Mouse (Mus musculus) bone marrow, adult 2 months (tissue): ENCODE measurements around the gene Samd9l. TPM values are rescaled to one million over a fixed set of nuclear protein-coding genes. Genes with fewer than 3 reads are reported as not detected.
"Not testable (repeated sequence)": the region's sequence is repeated elsewhere in the genome, so short reads cannot be mapped to it uniquely, and the experiment has no call there.

Experiments
- H3K27ac ChIP-seq: fragments of 200-500 bp; 2 replicates; pipeline ENCODE4 v1.5.1; 2012; ENCODE audit warnings: low read depth, mild to moderate bottlenecking, control low read depth, inconsistent platforms, low read length; ENCODE audit not compliant: control insufficient read depth, poor library complexity, insufficient read depth
- H3K4me1 ChIP-seq: fragments of 200-500 bp; 2 replicates; pipeline ENCODE4 v1.6.1; 2011; ENCODE audit warnings: low read length; ENCODE audit not compliant: control insufficient read depth, insufficient read depth
- H3K4me3 ChIP-seq: fragments of 200-500 bp; replicated peaks from 2 replicates; pipeline ENCODE3; 2011; ENCODE audit warnings: mild to moderate bottlenecking, low read depth, low read length, control low read depth; ENCODE audit not compliant: control insufficient read depth
- CTCF ChIP-seq: fragments of 200-500 bp; IDR thresholded peaks from 2 replicates; pipeline ENCODE4 v1.5.1; 2011; ENCODE audit warnings: low read length, control low read depth; ENCODE audit not compliant: control insufficient read depth, insufficient read depth
- POLR2A ChIP-seq: fragments of 200-500 bp; IDR thresholded peaks from 2 replicates; pipeline ENCODE4 v1.6.1; 2011; ENCODE audit warnings: low read depth, mild to moderate bottlenecking, control low read depth, low read length, borderline replicate concordance; ENCODE audit not compliant: control insufficient read depth
- WGBS: fragments of 180-500 bp; shearing (Covaris S2); methylation state at CpG from one replicate; pipeline ENCODE4 v1.1.7; 2018; 5-methylcytosine and 5-hydroxymethylcytosine counted together
- polyA plus RNA-seq: library from polyadenylated mRNA; stranded (reverse); fragments of >200 nt; gene quantifications from 2 replicates; pipeline ENCODE4 v1.2.4, GENCODE M21; 2011; ENCODE audit warnings: low replicate concordance; ENCODE audit not compliant: missing spikeins, insufficient read depth, insufficient read length

Samd9l gene
- polyA plus RNA-seq, 1 experiment = 30.2 TPM

- Histone ChIP-seq H3K4me1 (no peaks in the 10 kb centered on the region), H3K4me3 (no peak overlapping the region), H3K27ac (no peak overlapping the region)
- TF ChIP-seq POLR2A (no peak), CTCF (no peak)
- 67% methylated on average over 1 of the region's 1 CpGs for WGBS
Observed at GRCm38 (mm10) chr6:3389995-3390394, 9.4 kb downstream of the Samd9l start.

DNA sequence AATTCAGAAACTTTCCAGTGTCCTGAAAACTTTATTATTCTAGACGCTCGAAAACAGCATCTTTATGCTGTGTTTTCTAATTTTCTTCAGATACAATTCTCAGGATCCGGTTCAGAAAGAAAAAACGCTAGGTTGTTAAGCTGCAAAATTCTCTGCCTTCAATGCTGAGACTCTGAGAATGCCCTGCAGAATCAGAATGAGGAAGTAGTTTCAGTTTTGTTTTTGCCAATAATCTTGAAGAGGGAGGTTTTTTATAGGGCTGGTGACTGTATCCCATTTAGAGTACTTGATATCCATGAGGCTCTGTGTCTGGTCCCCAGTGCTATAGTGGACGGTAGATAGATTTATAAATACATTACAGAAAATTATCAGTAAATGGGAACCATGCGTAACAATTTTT lies 12.8 kb downstream of the Samd9l start:
- Histone ChIP-seq H3K27ac (no peak overlapping the region), H3K4me3 (no peak overlapping the region), H3K4me1 (no peaks in the 10 kb centered on the region)
- WGBS = 23% methylated on average over 6 of the region's 6 CpGs
- no peak for TF ChIP-seq POLR2A
- no peak for TF ChIP-seq CTCF

DNA sequence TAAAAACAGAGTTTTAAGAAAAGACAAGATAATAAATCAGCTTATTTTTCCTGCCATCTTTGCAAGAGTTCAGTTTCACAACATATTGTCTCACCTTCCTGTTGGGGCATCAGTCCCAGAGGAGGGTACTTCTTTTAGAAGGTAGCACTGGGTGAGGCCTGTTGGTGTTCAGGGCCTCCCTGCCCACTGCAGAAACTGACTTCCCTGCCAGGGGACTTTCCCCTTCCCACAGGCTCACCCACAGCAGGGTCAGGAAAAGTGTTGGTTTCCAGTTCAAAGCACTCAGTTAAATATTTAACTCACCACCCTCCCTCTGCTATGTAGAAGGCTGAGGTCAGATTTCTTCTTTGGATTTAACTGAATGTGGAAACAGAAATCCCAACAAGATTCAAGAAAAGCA lies 14.6 kb downstream of the Samd9l start:
- not testable (repeated sequence) for H3K4me3 ChIP-seq, H3K4me1 ChIP-seq, H3K27ac ChIP-seq

DNA sequence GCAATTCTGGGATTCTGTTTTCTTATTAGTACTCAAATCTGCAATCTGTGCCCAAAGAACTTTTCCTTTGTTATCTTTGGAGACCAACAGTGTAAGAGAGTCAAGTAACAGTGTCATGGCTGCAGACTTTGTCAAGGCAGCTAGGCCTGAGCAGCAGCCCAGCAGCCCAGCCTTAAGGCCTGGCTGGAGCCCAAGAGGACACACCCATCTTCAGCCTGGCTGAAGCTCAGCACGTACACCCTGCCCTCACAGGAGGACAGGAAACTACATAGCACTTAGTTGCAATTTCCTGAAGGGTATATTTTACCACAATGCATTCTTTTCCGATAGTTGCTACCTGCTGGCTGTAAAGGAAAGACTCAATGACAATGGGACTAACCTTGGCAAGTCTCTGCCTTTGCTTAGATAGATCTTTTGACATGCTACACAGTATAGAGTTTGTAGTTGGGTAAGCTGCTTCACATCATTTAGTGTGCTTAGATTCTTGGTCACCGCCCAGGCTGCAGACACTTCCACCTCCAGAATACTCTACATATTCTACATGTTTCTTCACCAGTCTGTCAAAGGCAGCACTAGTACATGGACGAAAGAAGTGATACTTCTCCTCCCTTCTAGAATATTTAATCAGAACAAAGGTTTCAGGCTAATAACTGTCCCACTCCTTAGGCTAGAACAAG lies 15.1 kb downstream of the Samd9l start:
- whole genome bisulfite sequencing = 0% methylated on average over 1 of the region's 4 CpGs
- not testable (repeated sequence) for H3K27ac ChIP-seq, H3K4me1 ChIP-seq

DNA sequence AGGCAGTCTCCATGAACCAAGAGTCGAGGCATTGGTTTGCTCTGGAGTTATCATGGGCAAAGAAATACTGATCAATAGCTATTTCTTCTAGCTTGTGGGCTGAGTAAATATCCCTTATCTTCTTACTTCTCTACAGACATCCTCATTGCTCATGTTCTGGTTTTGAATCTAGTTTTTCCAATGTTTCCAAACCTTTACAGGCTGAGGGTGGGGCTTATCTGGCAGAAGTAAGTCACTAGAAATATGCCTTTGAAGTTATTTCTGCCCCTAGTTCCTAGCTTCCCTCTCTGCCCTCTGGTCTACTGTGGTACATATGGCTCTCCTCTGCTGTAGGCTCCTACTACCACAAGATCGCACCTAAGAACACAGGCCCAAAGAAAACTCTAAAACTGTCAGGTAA lies 20.2 kb downstream of the Samd9l start:
- Histone ChIP-seq H3K4me3 (no peak overlapping the region), H3K4me1 (no peaks in the 10 kb centered on the region), H3K27ac (no peak overlapping the region)
- 93% methylated on average over 2 of the region's 2 CpGs for WGBS
- TF ChIP-seq CTCF = no peak
- TF ChIP-seq POLR2A = no peak

More for the DNA sequence above, 15.1 kb downstream of the Samd9l start:
- not testable (repeated sequence) for H3K4me3 ChIP-seq

DNA sequence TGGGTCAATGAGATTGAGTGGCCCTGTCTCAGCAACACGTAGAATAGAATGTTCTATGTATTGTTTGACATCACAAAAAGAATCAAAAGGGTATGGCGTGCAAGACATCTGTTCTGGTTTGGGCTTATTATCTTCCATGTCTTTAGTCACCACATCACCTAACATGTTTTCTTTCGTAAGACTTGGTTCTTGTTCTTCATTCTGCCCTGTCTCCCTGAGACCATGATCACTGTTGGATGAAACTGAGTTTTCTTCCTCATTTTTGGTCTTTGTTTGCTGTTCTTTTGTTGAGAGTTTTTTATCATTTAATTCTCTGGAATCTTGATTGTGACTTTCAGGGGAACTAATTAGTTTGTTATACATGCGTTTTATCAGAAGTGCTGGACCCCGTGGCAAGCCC lies 22.7 kb downstream of the Samd9l start:
- no peak overlapping the region for H3K27ac ChIP-seq
- TF ChIP-seq CTCF = no peak
- TF ChIP-seq POLR2A = no peak
- WGBS = 83% methylated on average over 5 of the region's 5 CpGs

GRCm38 (mm10) chr6:3369527-3369926 lies 29.8 kb downstream of the Samd9l start:
- H3K4me1 ChIP-seq = no peaks in the 10 kb centered on the region
- no peak overlapping the region for H3K27ac ChIP-seq
- H3K4me3 ChIP-seq = no peak overlapping the region
- TF ChIP-seq CTCF (no peak), POLR2A (no peak)
- WGBS = 83% methylated on average over 8 of the region's 8 CpGs

More for the DNA sequence above, 22.7 kb downstream of the Samd9l start:
- Histone ChIP-seq H3K4me3 (no peak overlapping the region), H3K4me1 (no peaks in the 10 kb centered on the region)

DNA sequence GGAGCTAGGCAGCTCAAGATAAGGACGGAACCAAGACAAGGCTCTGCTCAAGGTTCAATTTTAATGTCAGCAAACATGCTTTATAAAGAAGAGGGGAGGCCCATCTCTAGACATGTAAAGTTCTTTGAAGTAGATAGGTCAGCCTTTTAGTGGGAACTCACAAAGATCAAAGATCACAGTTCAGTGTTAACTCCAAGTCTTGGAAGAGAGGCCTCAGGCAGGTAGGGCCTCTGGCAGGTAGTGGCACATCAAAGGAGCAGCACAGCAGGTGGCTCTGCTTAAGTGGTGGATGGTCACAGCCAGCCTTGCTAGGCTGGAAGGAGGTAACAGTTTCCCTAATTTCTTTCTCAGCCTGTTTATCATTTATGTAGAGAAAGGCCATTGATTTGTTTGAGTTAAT lies 33.8 kb downstream of the Samd9l start:
- not testable (repeated sequence) for H3K27ac ChIP-seq, H3K4me1 ChIP-seq, H3K4me3 ChIP-seq
- WGBS = 81% methylated on average over 1 of the region's 1 CpGs

DNA sequence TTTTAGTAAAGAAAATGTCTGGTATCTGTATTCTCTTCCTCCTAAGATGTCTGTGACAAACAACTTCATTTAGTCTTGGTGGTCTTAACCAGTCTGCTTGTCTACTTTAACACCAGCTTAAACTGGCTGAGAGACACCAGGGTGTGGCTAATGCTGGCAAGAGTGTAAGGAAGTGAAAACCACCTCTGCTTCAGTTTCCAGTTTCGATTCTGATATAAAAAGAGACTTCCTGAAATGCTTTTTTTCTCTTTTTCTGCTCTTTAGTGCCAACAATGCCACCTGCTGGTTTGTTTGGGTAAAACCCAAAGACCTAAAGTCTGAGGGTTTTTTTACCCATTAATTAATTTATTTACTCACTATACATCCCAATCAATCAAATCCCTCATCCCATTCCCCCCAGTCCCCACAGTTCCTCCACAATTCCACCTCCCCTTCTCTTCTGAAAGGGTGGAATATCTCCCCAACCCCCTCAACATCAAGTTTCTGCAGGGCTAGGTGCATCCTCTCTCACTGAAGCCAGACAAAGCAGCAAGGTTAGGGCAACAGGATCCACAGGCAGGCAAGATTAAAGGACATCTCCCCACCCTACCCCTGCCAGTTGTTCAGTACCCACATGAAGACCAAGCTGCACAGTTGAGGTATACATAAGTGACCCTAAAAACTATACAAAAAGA lies 53.3 kb downstream of the Samd9l start:
- not testable (repeated sequence) for H3K4me1 ChIP-seq, H3K27ac ChIP-seq, H3K4me3 ChIP-seq
- 0% methylated on average over 1 of the region's 1 CpGs for WGBS

DNA sequence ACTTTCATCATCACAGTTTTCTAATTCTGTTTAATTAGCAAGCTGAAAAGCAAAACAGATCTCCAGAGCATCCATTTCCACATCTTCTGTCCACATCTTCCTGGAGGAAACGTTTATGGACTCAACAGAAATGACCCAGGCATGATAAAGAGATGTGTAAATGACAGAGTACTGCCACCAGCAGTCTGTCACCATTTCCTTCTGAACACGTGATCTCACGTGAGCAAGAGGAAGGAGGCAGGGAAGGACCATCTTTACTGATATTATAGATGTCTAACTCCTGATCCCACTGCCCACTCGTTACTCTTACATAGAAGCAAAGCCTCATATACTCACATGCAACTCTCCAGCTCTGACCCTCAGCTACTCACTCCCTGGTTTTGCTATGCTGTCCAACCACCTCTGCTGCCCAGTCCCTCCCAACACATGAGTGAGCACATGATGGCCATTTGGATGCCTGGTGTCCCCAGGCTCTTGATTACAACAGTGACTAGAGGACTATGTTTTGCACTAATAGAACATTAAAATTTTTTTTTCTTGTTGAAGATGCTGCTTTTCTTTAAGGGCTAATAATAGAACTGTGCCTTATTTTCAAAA lies 54.2 kb downstream of the Samd9l start:
- H3K4me3 ChIP-seq = peak overlapping the region; percentile 47
- H3K27ac ChIP-seq, H3K4me1 ChIP-seq: not testable (repeated sequence)
- 23% methylated on average over 3 of the region's 4 CpGs for WGBS

GRCm38 (mm10) chr6:3343603-3344247 lies 55.6 kb downstream of the Samd9l start:
- H3K4me3 ChIP-seq, H3K4me1 ChIP-seq, H3K27ac ChIP-seq: not testable (repeated sequence)
- WGBS = 42% methylated on average over 1 of the region's 1 CpGs
